Mouse (Mus musculus) CH12.LX (cell line): ENCODE measurements around the gene Myo1d. TPM values are rescaled to one million over a fixed set of nuclear protein-coding genes. Genes with fewer than 3 reads are reported as not detected.
"Not testable (repeated sequence)": the region's sequence is repeated elsewhere in the genome, so short reads cannot be mapped to it uniquely, and the experiment has no call there.

Experiments
- DNase-seq: peaks from one replicate; pipeline ENCODE4 v3.0.0-alpha.2; 2013; ENCODE audit errors: extremely low read depth
- H3K27ac ChIP-seq: 2 replicates; pipeline ENCODE4 v1.5.1; 2012; ENCODE audit warnings: low read depth, mild to moderate bottlenecking, control low read depth, moderate library complexity; ENCODE audit not compliant: insufficient read depth
- H3K27me3 ChIP-seq: replicated peaks from 2 replicates; pipeline ENCODE3; 2012; ENCODE audit warnings: inconsistent platforms
- H3K36me3 ChIP-seq, 2 experiments: replicated peaks in 1 of 2; 2 replicates each; pipeline versions ENCODE3 to v1.6.1; 2012; ENCODE audit warnings: inconsistent platforms in 1 of 2, low read length in 1 of 2, mild to moderate bottlenecking in 1 of 2, mixed read lengths in 1 of 2, moderate library complexity in 1 of 2; ENCODE audit not compliant: control insufficient read depth in 1 of 2, insufficient read depth in 1 of 2
- H3K4me1 ChIP-seq, 2 experiments: 2 replicates each; pipeline ENCODE4 v1.6.1; 2012; ENCODE audit warnings: inconsistent platforms in 1 of 2, moderate library complexity in 1 of 2; ENCODE audit not compliant: insufficient read depth in 2 of 2, control insufficient read depth in 1 of 2
- H3K4me2 ChIP-seq: 2 replicates; pipeline ENCODE4 v1.6.1; 2012; ENCODE audit warnings: low read depth, mild to moderate bottlenecking, control low read depth; ENCODE audit not compliant: poor library complexity, insufficient read depth, severe bottlenecking
- H3K4me3 ChIP-seq, 3 experiments: fragments of 150-350 bp in 1 of 3; sonication (generic) in 1 of 3; replicated peaks in 1 of 3; 2 replicates each; pipeline versions ENCODE3 to v1.5.1; 2011 to 2012; ENCODE audit warnings: low read depth in 2 of 3, low read length in 2 of 3, mild to moderate bottlenecking in 2 of 3, moderate library complexity in 2 of 3, control low read depth in 1 of 3, improper control_type of control experiment in 1 of 3, inconsistent platforms in 1 of 3, mixed read lengths in 1 of 3; ENCODE audit not compliant: poor library complexity in 1 of 3
- H3K79me2 ChIP-seq: replicated peaks from 2 replicates; pipeline ENCODE4 v1.6.1; 2012; ENCODE audit warnings: mild to moderate bottlenecking, moderate library complexity; ENCODE audit not compliant: control insufficient read depth, poor library complexity, insufficient read depth, severe bottlenecking; ENCODE audit errors: extremely low read depth
- H3K9ac ChIP-seq: 2 replicates; pipeline ENCODE4 v1.6.1; 2012; ENCODE audit warnings: low read depth, mild to moderate bottlenecking, control low read depth, moderate library complexity; ENCODE audit not compliant: insufficient read depth
- H3K9me3 ChIP-seq: replicated peaks from 2 replicates; pipeline ENCODE3; 2012; ENCODE audit warnings: low read length, inconsistent platforms, mixed read lengths
- BHLHE40 ChIP-seq: IDR thresholded peaks from 2 replicates; pipeline ENCODE4 v1.6.1; 2011; ENCODE audit warnings: mild to moderate bottlenecking, low read depth, low read length, improper control_type of control experiment
- CTCF ChIP-seq, 2 experiments: IDR thresholded peaks in 1 of 2; conservative IDR thresholded peaks in 1 of 2; 2 replicates each; pipeline ENCODE4 v1.5.1; 2011 to 2012; ENCODE audit warnings: low read depth in 2 of 2, low read length in 2 of 2, improper control_type of control experiment in 1 of 2, inconsistent platforms in 1 of 2, mild to moderate bottlenecking in 1 of 2, moderate library complexity in 1 of 2
- E2F4 ChIP-seq: IDR thresholded peaks from 2 replicates; pipeline ENCODE4 v1.6.1; 2011; ENCODE audit warnings: low read depth, low read length, improper control_type of control experiment; ENCODE audit not compliant: insufficient replicate concordance
- ELF1 ChIP-seq: IDR thresholded peaks from 2 replicates; pipeline ENCODE4 v1.6.1; 2014; ENCODE audit warnings: low read depth, mild to moderate bottlenecking, inconsistent platforms, low read length, improper control_type of control experiment
- EP300 ChIP-seq: IDR thresholded peaks from 2 replicates; pipeline ENCODE4 v1.6.1; 2011; ENCODE audit warnings: low read length, improper control_type of control experiment
- JUN ChIP-seq: IDR thresholded peaks from 2 replicates; pipeline ENCODE4 v1.6.1; 2011; ENCODE audit warnings: low read depth, mild to moderate bottlenecking, low read length, improper control_type of control experiment, moderate library complexity; ENCODE audit not compliant: insufficient read depth
- MAZ ChIP-seq: IDR thresholded peaks from 2 replicates; pipeline ENCODE4 v1.6.1; 2012; ENCODE audit warnings: low read depth, mild to moderate bottlenecking, inconsistent platforms, low read length, improper control_type of control experiment, moderate library complexity
- MEF2A ChIP-seq: IDR thresholded peaks from 2 replicates; pipeline ENCODE4 v1.6.1; 2014; ENCODE audit warnings: low read depth, mild to moderate bottlenecking, inconsistent platforms, low read length, improper control_type of control experiment, borderline replicate concordance
- MXI1 ChIP-seq: IDR thresholded peaks from 2 replicates; pipeline ENCODE4 v1.6.1; 2011; ENCODE audit warnings: mild to moderate bottlenecking, low read depth, low read length, improper control_type of control experiment
- SMC3 ChIP-seq: IDR thresholded peaks from 2 replicates; pipeline ENCODE4 v1.6.1; 2011; ENCODE audit warnings: low read depth, low read length, improper control_type of control experiment
- USF2 ChIP-seq: conservative IDR thresholded peaks from 2 replicates; pipeline ENCODE4 v1.6.1; 2011; ENCODE audit warnings: low read depth, low read length, improper control_type of control experiment
- ZKSCAN1 ChIP-seq: IDR thresholded peaks from 2 replicates; pipeline ENCODE4 v1.6.1; 2012; ENCODE audit warnings: low read depth, inconsistent platforms, low read length, improper control_type of control experiment, borderline replicate concordance
- ZMIZ1 ChIP-seq: IDR thresholded peaks from 2 replicates; pipeline ENCODE4 v1.6.1; 2012; ENCODE audit warnings: low read depth, mild to moderate bottlenecking, inconsistent platforms, low read length, improper control_type of control experiment
- ZNF384 ChIP-seq: IDR thresholded peaks from 2 replicates; pipeline ENCODE4 v1.6.1; 2012; ENCODE audit warnings: low read depth, low read length, improper control_type of control experiment, inconsistent platforms
- dilution Hi-C: fragments of 300-500 bp; cut with MboI; formaldehyde crosslinking; loops from 2 replicates; pipeline ENCODE4 v1.14.3; 2020; ENCODE audit warnings: low sequenced_read_pairs; ENCODE audit not compliant: extremely low pct_unique_long_range_greater_than_20kb, extremely low pct_ligation_motif_present
- in situ Hi-C: fragments of 300-500 bp; cut with MboI; formaldehyde crosslinking; loops from 3 replicates; pipeline ENCODE4 v1.14.3; 2019; ENCODE audit warnings: low sequenced_read_pairs, low pct_ligation_motif_present, low pct_unique_long_range_greater_than_20kb, mixed read lengths
- polyA plus RNA-seq: library from polyadenylated mRNA; unstranded; fragments of >175 nt; gene quantifications from 2 replicates; pipeline ENCODE4 v1.2.1, GENCODE M21; 2012; ENCODE audit warnings: low read depth; ENCODE audit not compliant: insufficient read length
- total RNA-seq, 2 experiments: library from RNA; depleted of rRNA; stranded (reverse); fragments of 300-350 nt in 1 of 2; fragments of >200 nt in 1 of 2; gene quantifications; 2 replicates each; pipeline ENCODE4 v1.2.3; 2012 to 2014

Gene Myo1d
- total and polyA plus RNA-seq, 3 experiments, result 2.2 to 5.6 (median 2.9) TPM

DNA sequence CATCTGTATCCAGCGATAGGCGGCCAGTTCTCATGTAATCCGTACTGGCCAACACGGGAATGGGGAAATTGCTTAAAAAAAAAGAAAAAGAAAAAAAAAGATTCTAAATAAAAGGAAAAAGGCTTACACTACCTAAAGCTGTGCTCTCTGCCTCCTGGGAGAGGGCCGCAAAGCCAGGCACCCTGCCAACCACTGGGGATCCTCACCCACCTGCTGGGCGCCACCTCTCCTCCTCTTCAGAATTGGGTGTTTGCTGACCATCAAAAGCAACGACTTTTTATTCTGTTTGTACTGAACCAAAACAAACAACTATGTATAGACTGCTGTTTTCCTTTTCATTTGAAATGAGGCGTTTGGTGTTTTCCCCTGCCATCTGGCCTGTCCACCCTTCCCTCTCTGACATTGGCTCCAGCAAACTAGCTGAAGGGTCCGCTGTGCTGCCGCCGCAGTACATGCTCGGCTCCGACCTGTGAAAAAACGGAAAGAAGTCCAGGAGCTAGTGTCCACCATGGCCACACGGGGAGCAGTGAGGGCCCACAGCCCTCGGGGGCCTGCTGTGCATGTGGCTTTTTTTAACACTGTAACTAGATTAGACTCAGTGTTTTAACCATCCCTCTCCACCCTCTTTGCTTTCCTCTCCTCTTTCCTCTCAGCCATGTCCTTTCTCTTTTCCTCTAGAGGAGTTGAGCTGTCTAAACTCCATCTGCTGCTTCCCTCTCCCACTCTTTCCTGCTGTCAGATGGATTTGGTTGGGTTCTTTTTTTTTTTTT, 307.8 kb downstream of the Myo1d start:
- dilution Hi-C loops, result no loop called here
- in situ Hi-C loops, result loop anchor here (25.0 kb wide), 1 partner anchor 340 kb away; the partner anchor contains the start of gene Tmem98

DNA sequence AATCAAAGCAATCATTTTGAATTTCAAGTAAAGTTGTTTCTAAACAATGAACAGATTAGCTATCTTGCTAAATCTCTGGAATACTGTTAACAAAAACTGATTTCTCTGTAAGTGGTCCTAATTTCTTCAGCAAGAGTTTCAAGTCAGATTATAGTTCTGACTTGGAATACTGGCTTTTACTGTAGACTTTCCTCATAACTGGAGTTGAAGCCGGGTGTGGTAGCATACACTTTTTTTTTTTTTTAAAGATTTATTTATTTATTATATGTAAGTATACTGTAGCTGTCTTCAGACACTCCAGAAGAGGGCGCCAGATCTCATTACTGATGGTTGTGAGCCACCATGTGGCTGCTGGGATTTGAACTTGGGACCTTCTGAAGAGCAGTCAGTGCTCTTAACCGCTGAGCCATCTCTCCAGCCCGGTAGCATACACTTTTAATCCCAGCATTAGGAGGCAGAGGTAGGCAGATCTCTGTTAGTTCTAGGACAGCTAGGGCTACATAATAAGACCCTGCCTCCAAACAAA, 316.2 kb downstream of the Myo1d start:
- H3K79me2 ChIP-seq, H3K4me1 ChIP-seq, H3K27ac ChIP-seq, H3K4me3 ChIP-seq, H3K9ac ChIP-seq, H3K9me3 ChIP-seq, H3K27me3 ChIP-seq, dilution Hi-C loops, H3K4me2 ChIP-seq, DNase-seq: not testable (repeated sequence)
- in situ Hi-C loops, result loop anchor here (25.0 kb wide), 1 partner anchor 349 kb away; the partner anchor contains the start of gene Tmem98
- H3K36me3 ChIP-seq, result peaks cover 70 to 91% of the 10 kb centered on the region in 2 experiments
- TF ChIP-seq SMC3, result peak; percentile 14; the same call in 1 of the 2 replicates
- TF ChIP-seq CTCF (conservative IDR thresholded peaks at IDR 0.05 in 1 of 2, IDR thresholded peaks at IDR 0.05 in 1 of 2; ENCODE audit: low read depth in 2 of 2, low read length in 2 of 2), result peak in 1 of 2 experiments; percentile 28; a peak in 2 of 4 replicates

More for the DNA sequence above, 307.8 kb downstream of the Myo1d start:
- Histone ChIP-seq H3K27ac (no peak overlapping the region), H3K4me2 (no peak overlapping the region), H3K4me3 (no peak overlapping the region), H3K4me1 (peaks cover 2 to 22% of the 10 kb centered on the region in 2 experiments; a peak in 2 of 4 replicates), H3K79me2 (no peaks in the 10 kb centered on the region), H3K36me3 (peaks cover 49 to 80% of the 10 kb centered on the region in 2 experiments), H3K9ac (no peak overlapping the region), H3K27me3 (no peaks in the 10 kb centered on the region), H3K9me3 (peaks cover 3% of the 10 kb centered on the region)
- DNase-seq, result no peak
- TF ChIP-seq ZNF384, result peak; percentile 17; the same call in 1 of the 2 replicates
- TF ChIP-seq MEF2A, result no peak

- Histone ChIP-seq H3K36me3 (peaks cover 54 to 94% of the 10 kb centered on the region in 2 experiments), H3K4me3 (no peak overlapping the region), H3K27ac (no peak overlapping the region), H3K9ac (no peak overlapping the region), H3K79me2 (peaks cover 65% of the 10 kb centered on the region), H3K4me2 (no peak overlapping the region), H3K27me3 (no peaks in the 10 kb centered on the region), H3K4me1 (no peaks in the 10 kb centered on the region), H3K9me3 (no peaks in the 10 kb centered on the region)
- DNase-seq, result no peak
- TF ChIP-seq EP300, result no peak
- no peak for TF ChIP-seq MXI1
- no peak for TF ChIP-seq ZKSCAN1
- no peak for TF ChIP-seq JUN
- no peak for TF ChIP-seq E2F4
- TF ChIP-seq ZNF384, result no peak
- no peak for TF ChIP-seq MEF2A
- TF ChIP-seq ZMIZ1, result no peak
- TF ChIP-seq BHLHE40, result no peak
- TF ChIP-seq CTCF (conservative IDR thresholded peaks at IDR 0.05 in 1 of 2, IDR thresholded peaks at IDR 0.05 in 1 of 2; ENCODE audit: low read depth in 2 of 2, low read length in 2 of 2), result no peak
- no peak for TF ChIP-seq ELF1
- TF ChIP-seq MAZ, result no peak
- TF ChIP-seq USF2, result no peak
- in situ Hi-C loops (loop anchor here (25.0 kb wide), 1 partner anchor 359 kb away; the partner anchor contains the start of gene Tmem98), dilution Hi-C loops (no loop called here)
Measured at GRCm38 (mm10) chr11:80453198-80453597, 326.6 kb downstream of the Myo1d start.
